Mouse (Mus musculus): Measurements from ENCODE around the gene Nrtn. TPM values are rescaled to one million over a fixed set of nuclear protein-coding genes. Genes with fewer than 3 reads are reported as not detected.
A peak's percentile ranks its signal among the peaks of the same experiment; 100 is the strongest.

The Nrtn gene
- polyA plus RNA-seq, 1 experiment from 2014 or later, result 2.6 TPM

DNA sequence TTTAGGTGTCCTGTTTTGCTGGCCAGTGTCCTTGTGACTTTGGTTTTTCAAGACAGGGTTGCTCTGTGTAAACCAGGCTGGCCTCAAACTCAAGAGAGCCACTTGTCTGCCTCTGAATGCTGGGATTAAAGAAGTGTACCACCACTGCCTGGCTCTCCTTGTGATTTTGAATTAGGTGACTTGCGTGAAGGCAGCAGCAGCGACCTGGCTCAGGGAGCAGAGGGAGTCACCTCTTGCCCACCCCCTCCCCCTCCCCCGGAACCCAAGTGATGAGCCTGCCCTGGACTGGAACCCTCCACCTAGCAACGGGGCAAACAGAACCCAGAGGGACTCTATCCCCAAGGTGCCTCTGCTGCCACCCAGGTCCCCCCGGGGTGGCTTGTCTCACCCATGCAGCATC is 12.6 kb upstream of the Nrtn start, which contains the start of gene Prr22:
TSS of gene Prr22 (plus strand) at position 301 of the 400 bp plus-strand sequence.
- Histone ChIP-seq H3K27me3 (no peaks in the 10 kb centered on the region), H3K27ac (replicated peaks) (no peak within 1 kb of the TSS), H3K4me2 (no peak within 1 kb of the TSS), H3K4me1 (replicated peaks) (peaks cover 7% of the 10 kb centered on the region), H3K9ac (no peak within 1 kb of the TSS), H3K4me3 (no peak within 1 kb of the TSS), H3K9me3 (no peaks in the 10 kb centered on the region), H3K36me3 (peaks cover 30% of the 10 kb centered on the region)
- 96% methylated on average over 5 of the region's 5 CpGs for WGBS
- ATAC-seq (ENCODE audit: low FRiP score, low read depth), result no peak

DNA sequence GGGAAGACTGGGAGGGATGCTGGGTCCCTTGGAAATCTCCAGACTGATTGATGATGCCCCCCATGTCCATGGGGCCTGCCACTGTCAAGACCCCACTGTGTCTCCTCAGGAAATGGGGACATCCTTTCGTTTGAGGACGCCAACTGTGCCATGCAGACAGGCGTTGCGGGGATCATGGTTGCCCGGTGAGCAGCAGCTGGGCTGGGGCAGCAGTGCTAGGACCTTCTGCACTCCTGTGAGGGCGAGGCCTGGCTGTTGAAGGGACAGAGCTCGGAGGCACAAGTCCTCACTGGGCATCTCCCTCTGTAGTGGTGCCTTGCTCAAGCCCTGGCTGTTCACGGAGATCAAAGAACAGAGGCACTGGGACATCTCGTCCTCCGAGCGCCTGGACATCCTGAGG is 11.6 kb upstream of the Nrtn start:
- Histone ChIP-seq H3K9me3 (no peaks in the 10 kb centered on the region), H3K36me3 (peaks cover 30% of the 10 kb centered on the region), H3K4me2 (no peak overlapping the region), H3K4me1 (replicated peaks) (peaks cover 10% of the 10 kb centered on the region), H3K9ac (no peak overlapping the region), H3K27ac (replicated peaks) (no peak overlapping the region), H3K27me3 (no peaks in the 10 kb centered on the region), H3K4me3 (no peak overlapping the region)
- 92% methylated on average over 11 of the region's 11 CpGs for WGBS
- ATAC-seq (ENCODE audit: low FRiP score, low read depth), result no peak

DNA sequence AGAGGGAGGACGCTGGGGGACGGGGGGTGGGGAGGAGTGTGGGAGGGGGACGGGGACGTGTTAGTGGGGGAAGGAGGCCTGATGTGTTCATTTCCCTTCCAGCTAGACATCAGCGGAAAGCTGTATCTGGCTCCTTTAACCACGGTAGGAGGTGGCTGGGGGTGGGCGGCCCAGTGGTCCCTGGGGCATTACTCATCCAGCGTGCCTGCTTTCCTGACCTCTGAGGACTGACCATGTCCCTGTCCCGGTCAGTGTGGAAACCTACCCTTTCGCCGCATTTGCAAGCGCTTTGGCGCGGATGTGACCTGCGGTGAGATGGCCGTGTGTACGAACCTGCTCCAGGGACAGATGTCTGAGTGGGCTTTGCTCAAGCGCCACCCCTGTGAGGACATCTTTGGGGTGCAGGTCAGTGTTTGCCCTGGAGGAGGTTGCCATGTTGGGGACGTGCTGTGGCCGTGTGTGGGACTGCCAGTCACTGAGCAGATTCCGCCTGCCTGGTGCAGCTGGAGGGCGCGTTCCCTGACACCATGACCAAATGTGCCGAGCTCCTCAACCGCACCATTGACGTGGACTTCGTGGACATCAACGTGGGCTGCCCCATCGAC is 10.3 kb upstream of the Nrtn start:
- Histone ChIP-seq H3K36me3 (peaks cover 30% of the 10 kb centered on the region), H3K9ac (no peak overlapping the region), H3K27ac (replicated peaks) (no peak overlapping the region), H3K9me3 (no peaks in the 10 kb centered on the region), H3K4me2 (no peak overlapping the region), H3K4me1 (replicated peaks) (peaks cover 14% of the 10 kb centered on the region), H3K4me3 (no peak overlapping the region), H3K27me3 (no peaks in the 10 kb centered on the region)
- ATAC-seq (ENCODE audit: low FRiP score, low read depth), result no peak
- WGBS, result 95% methylated on average over 29 of the region's 29 CpGs

DNA sequence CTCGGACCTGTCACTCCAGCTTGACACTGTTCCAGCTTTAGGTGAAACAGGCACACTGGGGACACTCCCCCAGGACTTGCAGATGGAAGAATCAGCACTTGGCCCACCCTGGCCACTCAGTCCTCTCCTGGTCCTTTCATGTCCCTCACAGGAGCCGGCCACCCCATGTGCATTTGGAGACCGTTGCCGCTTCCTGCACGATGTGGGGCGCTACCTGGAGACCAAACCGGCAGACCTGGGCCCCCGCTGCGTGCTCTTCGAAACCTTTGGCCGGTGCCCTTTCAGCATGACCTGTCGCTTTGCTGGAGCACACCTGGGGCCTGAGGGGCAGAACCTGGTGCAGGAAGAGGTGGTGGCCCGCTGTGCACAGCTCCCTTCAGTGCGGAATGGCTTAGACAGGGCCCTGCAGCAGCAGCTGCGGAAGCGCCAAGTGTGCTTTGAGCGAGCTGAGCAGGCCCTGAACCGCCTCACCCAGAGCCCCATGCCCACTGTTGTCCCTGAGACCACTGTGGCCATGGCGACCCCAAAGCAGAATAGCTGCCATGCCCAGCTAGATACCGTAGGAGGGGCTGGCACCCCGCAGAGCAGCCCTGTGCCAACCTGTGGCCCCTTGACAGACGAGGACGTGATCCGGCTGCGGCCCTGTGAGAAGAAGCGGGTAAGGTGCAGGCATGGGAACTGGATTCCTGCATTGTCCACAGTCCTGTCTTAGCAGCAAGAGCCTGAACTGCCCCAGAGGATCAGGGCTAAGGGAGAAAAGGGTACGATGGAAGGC is 9.5 kb upstream of the Nrtn start:
- 93% methylated on average over 27 of the region's 27 CpGs for WGBS
- Histone ChIP-seq H3K4me1 (replicated peaks) (peaks cover 20% of the 10 kb centered on the region), H3K4me3 (no peak overlapping the region), H3K27me3 (no peaks in the 10 kb centered on the region), H3K4me2 (no peak overlapping the region), H3K27ac (replicated peaks) (no peak overlapping the region), H3K9ac (no peak overlapping the region), H3K36me3 (peaks cover 30% of the 10 kb centered on the region), H3K9me3 (no peaks in the 10 kb centered on the region)
- ATAC-seq (ENCODE audit: low FRiP score, low read depth), result no peak

DNA sequence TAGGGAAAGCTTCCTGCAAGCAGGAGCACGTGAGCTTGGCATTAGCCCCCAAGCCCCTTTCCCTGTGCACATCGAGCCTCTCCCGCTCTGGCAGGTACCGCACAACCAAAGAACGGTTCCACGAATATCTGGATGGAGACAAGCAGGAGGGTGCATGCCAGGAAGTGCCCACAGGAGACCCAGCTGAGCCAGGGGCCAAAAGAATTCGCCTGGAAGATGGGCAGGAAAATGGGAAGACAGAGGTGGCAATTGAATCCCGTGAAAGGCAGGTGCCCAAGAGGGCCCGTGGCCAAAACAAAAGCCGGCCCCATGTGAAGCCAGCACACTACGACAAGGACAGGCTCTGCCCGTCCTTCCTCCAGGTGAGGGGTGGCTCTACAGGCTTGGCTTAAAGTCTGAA is 8.1 kb upstream of the Nrtn start:
- Histone ChIP-seq H3K9ac (peak overlapping the region; percentile 69), H3K9me3 (no peaks in the 10 kb centered on the region), H3K27me3 (0 out of 2 replicates have a peak, but pooled peaks cover 3% of the 10 kb centered on the region), H3K27ac (replicated peaks) (peak overlapping the region; percentile 97), H3K4me3 (peak overlapping the region; percentile 66), H3K4me2 (peak overlapping the region; percentile 68), H3K4me1 (replicated peaks) (peaks cover 26% of the 10 kb centered on the region), H3K36me3 (peaks cover 27% of the 10 kb centered on the region)
- peak; percentile 12; the same call in 1 of the 2 replicates for ATAC-seq (ENCODE audit: low FRiP score, low read depth)
- WGBS, result 56% methylated on average over 12 of the region's 12 CpGs

DNA sequence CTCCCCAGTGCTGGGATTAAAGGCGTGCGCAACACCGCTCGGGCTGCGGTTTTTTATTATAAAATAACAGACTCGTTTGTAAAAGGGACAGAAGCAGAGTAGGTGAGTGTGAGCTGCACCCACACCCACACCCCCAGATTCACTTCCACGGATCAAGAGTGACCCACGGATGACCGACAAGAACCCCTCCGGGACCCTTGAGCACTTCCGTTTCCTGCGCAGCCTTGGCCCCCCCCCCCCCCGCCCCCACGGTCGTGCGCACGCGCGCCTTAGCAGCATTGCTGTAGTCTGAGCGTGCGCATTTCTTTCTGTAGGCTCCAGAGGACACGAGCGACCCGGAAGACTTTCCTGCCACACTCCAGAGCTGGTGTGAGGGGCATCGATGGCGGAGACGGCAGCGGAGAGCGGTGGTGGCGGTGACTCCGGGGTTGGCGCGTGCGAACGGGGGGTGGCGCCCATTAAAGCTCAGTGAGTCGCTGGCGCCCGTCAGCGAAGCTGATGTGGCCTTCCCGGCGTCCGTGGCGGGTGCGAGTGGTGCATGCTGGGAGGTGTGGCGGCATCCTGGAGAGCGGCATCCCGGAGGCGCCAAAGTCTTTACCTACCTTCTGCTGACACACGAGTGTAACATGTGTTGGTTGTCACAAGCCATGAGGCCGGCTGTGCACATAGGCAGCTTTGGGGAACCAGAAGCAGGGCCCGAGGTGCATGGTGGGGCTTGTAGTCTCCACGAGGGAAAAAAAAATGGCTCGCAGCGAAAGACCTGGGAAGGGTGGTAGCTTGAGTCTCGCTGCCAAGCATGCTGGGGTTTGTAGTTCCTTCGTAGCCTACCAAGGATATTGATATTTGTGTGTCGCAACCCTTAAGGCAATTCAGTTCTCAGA is 7.4 kb upstream of the Nrtn start, which contains the start of gene Dus3l:
TSS of gene Dus3l (plus strand) at position 284 of the 881 bp plus-strand sequence.
- Histone ChIP-seq H3K27me3 (0 out of 2 replicates have a peak, but pooled peaks cover 4% of the 10 kb centered on the region), H3K36me3 (peaks cover 25% of the 10 kb centered on the region), H3K9me3 (no peaks in the 10 kb centered on the region), H3K27ac (replicated peaks) (peak within 1 kb of the TSS; percentile 97), H3K4me2 (peak within 1 kb of the TSS; percentile 68), H3K4me1 (replicated peaks) (peaks cover 26% of the 10 kb centered on the region), H3K4me3 (peak within 1 kb of the TSS; percentile 66), H3K9ac (peak within 1 kb of the TSS; percentile 69)
- ATAC-seq (ENCODE audit: low FRiP score, low read depth), result peak; percentile 82
- WGBS, result 1% methylated on average over 48 of the region's 58 CpGs

DNA sequence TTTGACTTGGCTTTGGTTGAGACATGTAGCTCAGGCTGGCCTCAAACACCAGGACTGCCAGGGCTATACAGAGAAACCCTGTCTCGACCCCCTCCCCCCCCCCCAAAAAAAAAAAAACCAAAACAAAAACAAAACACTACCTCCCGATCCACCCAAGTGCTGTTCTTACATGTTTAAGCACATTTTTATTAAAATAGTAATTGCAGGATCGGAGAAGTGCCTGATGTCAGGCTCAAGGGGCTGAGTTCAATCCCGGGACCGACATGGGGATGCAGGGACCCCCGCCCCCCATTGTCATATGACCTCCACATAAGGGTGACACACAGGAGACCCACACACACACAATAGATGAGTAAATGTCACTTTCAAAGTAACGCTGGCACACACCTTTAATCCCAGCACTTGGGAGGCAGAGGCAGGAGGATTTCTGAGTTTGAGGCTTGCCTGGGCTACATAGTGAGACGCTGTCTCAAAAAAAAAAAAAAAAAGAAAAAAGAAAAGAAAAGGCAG is 6.5 kb upstream of the Nrtn start:
- Histone ChIP-seq H3K4me2 (peak overlapping the region; percentile 68), H3K9ac (no peak overlapping the region), H3K27ac (replicated peaks) (peak overlapping the region; percentile 97; the same call in 1 of the 2 replicates), H3K9me3 (no peaks in the 10 kb centered on the region), H3K27me3 (0 out of 2 replicates have a peak, but pooled peaks cover 8% of the 10 kb centered on the region), H3K4me1 (replicated peaks) (peaks cover 26% of the 10 kb centered on the region), H3K36me3 (peaks cover 17% of the 10 kb centered on the region), H3K4me3 (peak overlapping the region; percentile 66)
- WGBS, result 73% methylated on average over 8 of the region's 8 CpGs
- ATAC-seq (ENCODE audit: low FRiP score, low read depth), result no peak

DNA sequence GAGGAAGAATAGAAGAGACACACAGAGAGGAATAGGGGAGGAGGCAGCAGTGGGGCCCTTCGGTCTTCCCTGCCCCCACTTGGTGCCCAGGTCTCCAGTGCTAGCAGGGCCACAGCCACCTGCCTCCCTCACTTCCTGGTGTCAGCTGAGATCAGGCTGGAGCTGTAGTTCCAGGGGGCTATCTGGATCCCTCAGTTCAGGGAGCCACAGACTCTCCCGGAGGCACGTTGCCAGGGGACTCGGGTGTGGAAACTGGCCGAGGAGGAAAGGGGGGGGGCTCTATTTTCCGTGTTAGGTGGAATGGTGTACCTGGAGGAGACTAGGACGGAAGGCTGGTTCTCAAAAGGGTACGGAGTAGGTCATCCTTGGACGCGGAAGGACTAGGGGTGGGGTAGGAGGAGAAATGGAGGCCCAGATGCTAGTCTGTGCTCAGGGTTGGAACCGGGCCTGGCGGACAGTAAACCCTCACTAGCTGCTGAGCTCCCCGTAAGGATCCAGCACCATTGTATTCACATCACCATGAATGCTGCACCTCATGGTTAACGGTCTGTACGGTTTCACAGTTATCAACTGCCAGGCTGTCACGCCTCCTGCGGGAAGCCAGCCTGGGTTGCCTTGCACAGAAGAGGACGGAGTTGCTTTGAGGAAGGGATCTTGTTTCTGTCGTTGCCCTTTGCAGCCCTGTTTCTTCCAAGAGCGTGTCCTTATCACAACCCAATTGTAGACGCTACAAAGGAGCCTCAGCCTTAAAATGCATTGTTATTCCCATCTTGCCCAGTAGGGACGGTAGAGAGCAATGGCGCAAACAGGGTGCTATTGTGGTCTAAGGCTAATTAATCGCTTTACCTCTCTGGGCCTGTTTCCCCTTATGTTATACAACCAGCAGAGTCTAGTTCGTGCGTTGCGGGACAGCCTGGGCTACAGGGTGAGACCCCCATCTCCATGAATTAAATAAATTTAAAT is 5.7 kb upstream of the Nrtn start:
- H3K4me1 ChIP-seq (replicated peaks), result peaks cover 26% of the 10 kb centered on the region
- H3K27ac ChIP-seq (replicated peaks), result peak overlapping the region; percentile 93
- peaks cover 9% of the 10 kb centered on the region for H3K36me3 ChIP-seq
- no peak for ATAC-seq (ENCODE audit: low FRiP score, low read depth)
- WGBS, result 42% methylated on average over 27 of the region's 27 CpGs
- H3K4me3 ChIP-seq, result 0 out of 2 replicates have a peak overlapping the region, but pooled peaks have one; percentile 46
- no peaks in the 10 kb centered on the region for H3K9me3 ChIP-seq
- peak overlapping the region; percentile 67 for H3K4me2 ChIP-seq
- H3K9ac ChIP-seq, result peak overlapping the region; percentile 50; the same call in 1 of the 2 replicates
- peaks cover 14% of the 10 kb centered on the region for H3K27me3 ChIP-seq

DNA sequence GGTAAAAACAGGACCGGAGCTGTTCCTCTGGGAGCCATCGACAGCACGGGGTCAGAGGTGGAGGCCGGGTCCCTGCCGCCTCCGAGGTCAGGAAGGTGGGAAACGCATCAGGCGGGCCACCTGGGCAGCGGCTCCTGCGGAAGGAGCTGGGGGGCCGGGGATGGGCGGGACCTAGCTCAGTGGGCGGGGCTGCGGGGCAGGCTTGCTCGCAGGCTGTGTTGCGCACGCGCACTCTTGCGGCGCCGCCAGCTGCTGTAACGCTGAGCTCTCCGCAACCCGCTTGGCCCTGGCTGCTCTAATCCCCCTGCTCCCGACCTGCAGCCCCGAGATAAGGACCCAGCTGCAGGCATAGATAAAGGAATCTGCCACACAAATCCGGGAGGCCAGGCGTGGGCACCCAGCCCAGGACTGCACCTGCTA is 4.7 kb upstream of the Nrtn start:
- H3K9ac ChIP-seq, result peak overlapping the region; percentile 50
- peaks cover 25% of the 10 kb centered on the region for H3K27me3 ChIP-seq
- H3K4me1 ChIP-seq (replicated peaks), result peaks cover 34% of the 10 kb centered on the region
- peak; percentile 53 for ATAC-seq (ENCODE audit: low FRiP score, low read depth)
- H3K27ac ChIP-seq (replicated peaks), result peak overlapping the region; percentile 93
- under 1% methylated on average over 27 of the region's 28 CpGs for WGBS
- no peaks in the 10 kb centered on the region for H3K9me3 ChIP-seq
- peak overlapping the region; percentile 46 for H3K4me3 ChIP-seq
- H3K36me3 ChIP-seq, result peaks cover 3% of the 10 kb centered on the region; the same call in 1 of the 2 replicates
- peak overlapping the region; percentile 67 for H3K4me2 ChIP-seq

DNA sequence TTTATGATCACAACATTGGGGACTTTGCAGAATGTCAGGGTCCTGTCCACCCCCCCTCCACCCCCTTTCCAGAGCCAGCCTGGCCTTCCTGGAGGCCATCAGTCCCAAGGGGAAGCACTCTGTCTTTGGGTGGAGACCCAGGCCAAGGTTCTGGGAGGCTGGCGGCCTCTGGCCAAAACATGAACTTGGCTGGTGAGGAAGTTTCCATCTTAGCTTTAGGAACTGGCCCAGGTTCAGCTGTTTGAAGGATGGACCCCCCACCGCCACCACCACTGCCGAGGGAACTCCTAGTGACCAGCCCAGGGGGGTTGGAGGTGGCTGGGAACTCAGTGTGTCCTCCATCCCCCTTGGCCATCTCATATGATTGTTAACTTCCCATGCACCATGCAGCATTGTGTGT is 3.7 kb upstream of the Nrtn start:
- peaks cover 38% of the 10 kb centered on the region for H3K4me1 ChIP-seq (replicated peaks)
- H3K9ac ChIP-seq, result no peak overlapping the region
- H3K4me2 ChIP-seq, result no peak overlapping the region
- H3K4me3 ChIP-seq, result no peak overlapping the region
- H3K9me3 ChIP-seq, result no peaks in the 10 kb centered on the region
- 58% methylated on average over 3 of the region's 3 CpGs for WGBS
- no peaks in the 10 kb centered on the region for H3K36me3 ChIP-seq
- H3K27me3 ChIP-seq, result peaks cover 34% of the 10 kb centered on the region
- no peak overlapping the region for H3K27ac ChIP-seq (replicated peaks)
- no peak for ATAC-seq (ENCODE audit: low FRiP score, low read depth)
